8 mouse cellular contexts compared by ENCODE assay signal in the genomic region with DNA sequence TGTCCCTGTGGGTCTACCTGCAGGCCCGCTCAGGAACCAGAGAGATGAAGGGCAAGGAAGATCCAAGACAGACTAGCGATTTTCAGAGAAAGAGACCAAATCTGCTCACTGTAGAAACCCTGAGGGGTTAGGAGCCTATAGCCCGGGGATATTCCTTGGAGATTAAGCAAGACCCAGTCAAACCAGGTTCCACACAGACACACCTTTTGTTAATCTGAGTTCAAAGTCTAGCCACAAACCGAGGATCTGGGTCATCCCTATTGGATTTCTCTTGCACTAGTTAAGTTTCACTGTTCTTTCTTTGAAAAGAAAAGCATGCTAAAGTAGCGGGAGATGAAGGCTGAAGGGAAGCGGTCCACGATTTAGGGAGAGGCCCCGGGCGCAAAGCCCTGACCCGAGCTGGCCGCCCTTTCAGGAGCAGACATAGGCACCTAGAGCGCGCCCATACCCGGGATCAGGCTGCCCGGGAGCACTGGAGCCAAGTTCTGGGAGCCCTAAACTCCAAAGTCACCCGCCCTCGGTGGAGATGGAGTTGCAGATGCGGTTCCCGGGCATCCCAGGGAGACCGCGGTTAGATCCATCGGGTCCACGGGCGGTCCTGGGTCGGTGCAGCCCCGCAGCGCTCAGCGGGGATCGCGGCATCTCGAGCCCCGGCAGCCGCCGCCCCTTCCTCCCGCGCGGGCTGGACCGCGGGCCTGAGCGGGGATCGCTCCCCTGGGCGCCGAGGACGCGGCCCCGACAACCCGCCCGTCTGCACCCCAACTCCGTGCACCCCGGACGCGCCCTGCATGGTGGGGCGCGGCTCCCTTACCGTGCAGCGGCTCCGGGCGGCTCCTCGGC. TPM values are rescaled to one million over a fixed set of nuclear protein-coding genes. Genes with fewer than 3 reads are reported as not detected.
DNase-seq lines count a peak whose midpoint lies in the region; ATAC-seq and TF ChIP-seq lines count a peak whose summit lies in the region.

No protein-coding gene starts in this region.

- no peaks in the 10 kb centered on the region for H3K27me3 ChIP-seq in kidney, embryonic 15.5 days
- H3K27me3 ChIP-seq in Patski: no peaks in the 10 kb centered on the region
- H3K27me3 ChIP-seq in forebrain, embryonic 11.5 days (ENCODE audit: control insufficient read depth, insufficient read depth, low read length): no peaks in the 10 kb centered on the region

- H3K4me2 ChIP-seq in kidney, embryonic 15.5 days: peak overlapping the region; percentile 90
- H3K4me2 ChIP-seq in forebrain, embryonic 11.5 days (ENCODE audit: low read depth, low read length, severe bottlenecking): peak overlapping the region; percentile 94

- H3K36me3 ChIP-seq in kidney, embryonic 15.5 days: no peaks in the 10 kb centered on the region
- H3K36me3 ChIP-seq in forebrain, embryonic 11.5 days (ENCODE audit: control insufficient read depth, insufficient read depth, low read length): no peaks in the 10 kb centered on the region

- WGBS in kidney, embryonic 15.5 days: 2% methylated on average over 53 of the region's 59 CpGs
- WGBS in forebrain, embryonic 11.5 days: 2% methylated on average over 50 of the region's 59 CpGs

- peak overlapping the region; percentile 77 for H3K4me3 ChIP-seq in kidney, embryonic 15.5 days (replicated peaks)
- peak overlapping the region; percentile 84 for H3K4me3 ChIP-seq in forebrain, embryonic 11.5 days (ENCODE audit: low read depth, low read length)

- H3K9me3 ChIP-seq in kidney, embryonic 15.5 days (replicated peaks): no peaks in the 10 kb centered on the region
- no peaks in the 10 kb centered on the region for H3K9me3 ChIP-seq in forebrain, embryonic 11.5 days (ENCODE audit: control insufficient read depth, low read length)

- no peak for DNase-seq in kidney, adult 11 months
- DNase-seq in Patski (ENCODE audit: low read depth, low spot score): no peak
- peak; percentile 76 for DNase-seq in forebrain, embryonic 11.5 days (ENCODE audit: low spot score)
- DNase-seq in lung, postnatal 10 days: peak; percentile 41
- peak; percentile 50 for DNase-seq in testis, postnatal 10 days (ENCODE audit: low spot score)
- no peak for DNase-seq in cerebellum, adult 9-10 months

- H3K27ac ChIP-seq in kidney, embryonic 15.5 days: peak overlapping the region; percentile 86
- H3K27ac ChIP-seq in forebrain, embryonic 11.5 days (ENCODE audit: low read depth, low read length): peak overlapping the region; percentile 26; the same call in 1 of the 2 replicates

- H3K9ac ChIP-seq in kidney, embryonic 15.5 days: peak overlapping the region; percentile 84
- H3K9ac ChIP-seq in forebrain, embryonic 11.5 days (ENCODE audit: low read length): peak overlapping the region; percentile 93

- peaks cover 40% of the 10 kb centered on the region for H3K4me1 ChIP-seq in kidney, embryonic 15.5 days
- H3K4me1 ChIP-seq in forebrain, embryonic 11.5 days (replicated peaks; ENCODE audit: control insufficient read depth, insufficient read depth, low read length): peaks cover 6% of the 10 kb centered on the region; the same call in 1 of the 2 replicates

- no peak for TF ChIP-seq CTCF in Patski (IDR thresholded peaks at IDR 0.05)

- CTCF ChIA-PET in Patski (lab: Charles Lee): no interaction called here

- in situ Hi-C loops in Patski (cut with MboI; ENCODE audit: low pct_unique_long_range_greater_than_20kb): no loop called here

- POLR2A ChIA-PET in Patski (lab: Charles Lee): no interaction called here

- ATAC-seq in kidney, embryonic 15.5 days (replicated peaks; ENCODE audit: low FRiP score): peak; percentile 72
- peak; percentile 49 for ATAC-seq in Patski
- ATAC-seq in forebrain, embryonic 11.5 days (replicated peaks; ENCODE audit: low FRiP score): peak; percentile 80
- peak; percentile 17 for ATAC-seq in inflammation-experienced regulatory T-cells, adult 6 months

RNA-seq across cellular contexts. Expression of a gene that starts 0.8 kb away (rescaled TPM):
- 8.7 and 9.7 TPM in 2 replicates for polyA plus RNA-seq in kidney, embryonic 15.5 days (2015; fragmentation: Nextera tagmentation; extraction: Ambion mirVana)
- polyA plus RNA-seq in Patski (2021): 20.2 TPM
- polyA plus RNA-seq in forebrain, embryonic 11.5 days (2014; fragmentation: Nextera tagmentation; extraction: Ambion mirVana): 8.6 and 10.9 TPM in 2 replicates
- polyA plus RNA-seq in inflammation-experienced regulatory T-cells, adult 6 months (2017; shearing (Covaris generic)): 100 to 1,000 TPM in 1 of 3 experiments, 10 to 100 TPM in 2; 61.5 to 101 (median 68.3) TPM

RNA-seq across cellular contexts. Expression of a gene that starts 51.4 kb away (rescaled TPM):
- 1.3 and 1.4 TPM in 2 replicates for polyA plus RNA-seq in kidney, embryonic 15.5 days (2015; fragmentation: Nextera tagmentation; extraction: Ambion mirVana)
- polyA plus RNA-seq in Patski (2021): 0.05 TPM
- polyA plus RNA-seq in forebrain, embryonic 11.5 days (2014; fragmentation: Nextera tagmentation; extraction: Ambion mirVana): 0.09 and 0.32 TPM in 2 replicates
- polyA plus RNA-seq in inflammation-experienced regulatory T-cells, adult 6 months (2017; shearing (Covaris generic)): not detected

Comparison
In these comparisons a context has a peak if more than half of its experiments do, and no peak if none do; other contexts are left out.
1. ATAC-seq: peak in every context shown above with its lines; median percentile 80 in forebrain, embryonic 11.5 days; 72 in kidney, embryonic 15.5 days; 49 in Patski; 17 in inflammation-experienced regulatory T-cells, adult 6 months.
2. DNase-seq: peak in forebrain, embryonic 11.5 days (single experiment), lung, postnatal 10 days (single experiment) and testis, postnatal 10 days (single experiment); none in kidney, adult 11 months (single experiment), Patski (single experiment) and cerebellum, adult 9-10 months (single experiment).